Mouse (Mus musculus) forebrain, embryonic 14.5 days (tissue): ENCODE data around the gene Ccdc183. TPM values are rescaled to one million over a fixed set of nuclear protein-coding genes. Genes with fewer than 3 reads are reported as not detected.

Experiments used
- ATAC-seq: fragments of 200-750 bp; cut with Nextera tagmentation; 2 replicates; pipeline ENCODE4 v1.8.0; 2017; ENCODE audit warnings: mild to moderate bottlenecking, moderate library complexity
- DNase-seq: peaks from one replicate; pipeline ENCODE4 v3.0.0-alpha.2; 2015; ENCODE audit warnings: low spot score
- H3K27ac ChIP-seq: fragments of 300-500 bp; sonication (generic); 2 replicates; pipeline ENCODE4 v1.5.1; 2014; ENCODE audit warnings: low read depth, mild to moderate bottlenecking, control low read depth, low read length, moderate library complexity
- H3K27me3 ChIP-seq: fragments of 300-500 bp; sonication (generic); replicated peaks from 2 replicates; pipeline ENCODE4 v1.6.1; 2014; ENCODE audit warnings: low read length, control low read depth, mixed read lengths; ENCODE audit not compliant: control insufficient read depth, insufficient read depth
- H3K36me3 ChIP-seq: fragments of 300-500 bp; sonication (generic); 2 replicates; pipeline ENCODE4 v1.6.1; 2014; ENCODE audit warnings: low read length, control low read depth; ENCODE audit not compliant: control insufficient read depth, insufficient read depth
- H3K4me1 ChIP-seq: fragments of 300-500 bp; sonication (generic); 2 replicates; pipeline ENCODE4 v1.6.1; 2014; ENCODE audit warnings: antibody characterized with exemption, low read length, control low read depth; ENCODE audit not compliant: control insufficient read depth, insufficient read depth
- H3K4me2 ChIP-seq: fragments of 300-500 bp; sonication (generic); 2 replicates; pipeline ENCODE4 v1.6.1; 2014; ENCODE audit warnings: mild to moderate bottlenecking, control low read depth, low read length
- H3K4me3 ChIP-seq: fragments of 300-500 bp; sonication (generic); 2 replicates; pipeline ENCODE4 v1.5.1; 2014; ENCODE audit warnings: low read depth, low read length, control low read depth
- H3K9ac ChIP-seq: fragments of 300-500 bp; sonication (generic); 2 replicates; pipeline ENCODE4 v1.6.1; 2014; ENCODE audit warnings: mild to moderate bottlenecking, low read length, control low read depth, moderate library complexity
- H3K9me3 ChIP-seq: fragments of 300-500 bp; sonication (generic); replicated peaks from 2 replicates; pipeline ENCODE4 v1.6.1; 2016; ENCODE audit warnings: low read length, control low read depth, mixed read lengths; ENCODE audit not compliant: control insufficient read depth
- WGBS: fragments of 180-500 bp; shearing (Covaris S2); extraction: QIAGEN DNeasy Blood & Tissue Kit; methylation state at CpG from one replicate; pipeline ENCODE4 v1.1.7; 2014; 5-methylcytosine and 5-hydroxymethylcytosine counted together
- polyA plus RNA-seq: library from polyadenylated mRNA; unstranded; fragments of >200 nt; fragmentation: Nextera tagmentation; extraction: Ambion mirVana; gene quantifications from 2 replicates; pipeline ENCODE4 v1.2.1, GENCODE M21; 2014

The Ccdc183 gene
- 0.18 and 0.30 TPM in 2 replicates for polyA plus RNA-seq

DNA sequence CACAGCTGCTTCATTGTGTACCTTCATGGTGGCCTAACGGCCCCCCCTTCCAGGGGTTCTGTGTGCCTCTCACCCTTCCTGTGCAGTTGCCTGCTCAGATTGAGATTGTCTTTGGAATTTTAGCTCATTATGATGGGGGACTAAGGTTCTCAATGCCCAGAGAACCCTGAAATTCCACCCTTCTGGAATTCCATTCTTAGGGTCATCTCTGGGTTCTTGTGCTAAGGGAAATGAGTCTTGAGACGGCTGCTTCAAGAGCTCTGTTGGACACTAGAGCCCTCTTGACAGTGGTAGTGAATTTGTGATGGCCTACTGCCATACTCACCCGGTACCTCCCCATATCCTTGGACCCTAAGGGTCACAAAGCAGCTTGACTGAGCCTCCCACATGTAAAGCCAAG lies at the start of gene Ccdc183:
Ccdc183 (minus strand) TSS at position 101 of the 400 bp plus-strand sequence.
- no peak within 1 kb of the TSS for H3K4me3 ChIP-seq
- H3K36me3 ChIP-seq: no peaks in the 10 kb centered on the region
- no peak within 1 kb of the TSS for H3K4me2 ChIP-seq
- no peak within 1 kb of the TSS for H3K9ac ChIP-seq
- H3K27ac ChIP-seq: no peak within 1 kb of the TSS
- no peak for DNase-seq
- peaks cover 29% of the 10 kb centered on the region for H3K27me3 ChIP-seq
- 79% methylated on average over 3 of the region's 3 CpGs for WGBS
- no peak for ATAC-seq
- H3K9me3 ChIP-seq: no peaks in the 10 kb centered on the region
- peaks cover 7% of the 10 kb centered on the region; the same call in 1 of the 2 replicates for H3K4me1 ChIP-seq

DNA sequence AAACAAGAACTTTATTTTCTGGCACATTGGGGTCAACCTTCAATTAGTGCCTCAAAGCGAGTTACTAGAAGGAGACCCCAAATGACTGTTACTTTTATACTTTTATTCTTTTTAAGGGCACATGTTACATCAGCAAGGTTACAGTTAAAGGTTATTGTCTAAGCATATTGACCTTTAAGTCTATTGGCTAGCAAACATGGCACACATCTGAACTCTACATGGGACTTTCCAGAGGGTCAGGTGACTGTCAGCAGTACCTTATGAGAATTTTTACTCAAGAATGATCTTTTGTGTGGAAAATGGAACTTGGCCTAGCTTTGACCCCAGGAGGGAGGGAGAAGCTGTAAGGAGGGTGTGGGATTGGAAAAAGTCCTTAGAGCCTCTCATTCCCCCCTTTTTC lies 49.0 kb upstream of the Ccdc183 start:
- H3K9ac ChIP-seq: no peak overlapping the region
- no peaks in the 10 kb centered on the region for H3K9me3 ChIP-seq
- H3K27me3 ChIP-seq: no peaks in the 10 kb centered on the region
- ATAC-seq (no peak), DNase-seq (no peak)
- H3K36me3 ChIP-seq: no peaks in the 10 kb centered on the region
- H3K4me2 ChIP-seq: no peak overlapping the region
- H3K4me1 ChIP-seq: no peaks in the 10 kb centered on the region
- no peak overlapping the region for H3K27ac ChIP-seq
- no peak overlapping the region for H3K4me3 ChIP-seq
- WGBS: 77% methylated on average over 1 of the region's 1 CpGs

DNA sequence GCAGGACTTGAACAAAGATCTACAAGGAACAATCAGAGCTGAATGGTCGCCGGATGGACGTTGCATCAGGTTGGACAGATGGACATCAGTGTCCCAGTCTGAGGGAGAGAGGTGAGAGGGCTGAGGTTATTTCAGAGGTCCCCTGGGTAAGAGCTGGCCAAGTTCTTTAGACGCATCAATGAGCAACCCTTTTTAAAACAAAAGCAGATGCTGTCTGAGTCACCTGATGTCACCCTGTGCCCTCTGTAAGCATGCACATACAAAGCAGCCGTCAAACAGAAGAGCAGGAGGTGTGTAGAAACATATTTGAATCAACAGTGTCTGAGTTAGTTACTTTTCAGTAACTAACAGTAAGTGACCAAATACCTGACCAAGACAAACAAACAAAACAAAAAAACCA lies 46.6 kb upstream of the Ccdc183 start:
- Histone ChIP-seq H3K9ac (no peak overlapping the region), H3K27me3 (no peaks in the 10 kb centered on the region), H3K9me3 (no peaks in the 10 kb centered on the region), H3K4me2 (no peak overlapping the region), H3K4me3 (no peak overlapping the region), H3K4me1 (no peaks in the 10 kb centered on the region), H3K36me3 (no peaks in the 10 kb centered on the region), H3K27ac (no peak overlapping the region)
- ATAC-seq: no peak
- DNase-seq: no peak
- 89% methylated on average over 5 of the region's 5 CpGs for WGBS

DNA sequence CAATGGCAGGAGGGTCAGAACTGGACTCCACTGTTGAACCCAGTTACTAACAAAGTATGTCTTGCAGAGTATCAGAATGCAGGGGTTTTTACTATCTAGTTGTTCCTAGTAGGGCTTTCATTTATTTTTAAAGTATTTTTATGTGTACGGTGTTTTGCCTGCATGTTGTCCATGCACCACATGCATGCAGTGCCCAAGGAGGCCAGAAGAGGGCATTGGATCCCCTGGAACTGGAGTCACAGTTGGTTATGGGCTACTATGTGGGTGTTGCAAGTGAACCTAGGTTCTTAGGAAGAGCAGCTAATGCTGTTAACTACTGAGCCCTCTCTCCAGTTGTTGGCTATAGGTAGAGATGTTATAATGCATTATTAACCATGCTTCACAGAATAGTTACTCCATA lies 46.0 kb upstream of the Ccdc183 start:
- DNase-seq: peak; percentile 27
- H3K36me3 ChIP-seq: no peaks in the 10 kb centered on the region
- H3K9me3 ChIP-seq: no peaks in the 10 kb centered on the region
- 63% methylated on average over 1 of the region's 1 CpGs for WGBS
- no peaks in the 10 kb centered on the region for H3K27me3 ChIP-seq
- H3K9ac ChIP-seq: no peak overlapping the region
- H3K4me3 ChIP-seq: no peak overlapping the region
- no peak for ATAC-seq
- no peak overlapping the region for H3K27ac ChIP-seq
- no peaks in the 10 kb centered on the region for H3K4me1 ChIP-seq
- H3K4me2 ChIP-seq: no peak overlapping the region

DNA sequence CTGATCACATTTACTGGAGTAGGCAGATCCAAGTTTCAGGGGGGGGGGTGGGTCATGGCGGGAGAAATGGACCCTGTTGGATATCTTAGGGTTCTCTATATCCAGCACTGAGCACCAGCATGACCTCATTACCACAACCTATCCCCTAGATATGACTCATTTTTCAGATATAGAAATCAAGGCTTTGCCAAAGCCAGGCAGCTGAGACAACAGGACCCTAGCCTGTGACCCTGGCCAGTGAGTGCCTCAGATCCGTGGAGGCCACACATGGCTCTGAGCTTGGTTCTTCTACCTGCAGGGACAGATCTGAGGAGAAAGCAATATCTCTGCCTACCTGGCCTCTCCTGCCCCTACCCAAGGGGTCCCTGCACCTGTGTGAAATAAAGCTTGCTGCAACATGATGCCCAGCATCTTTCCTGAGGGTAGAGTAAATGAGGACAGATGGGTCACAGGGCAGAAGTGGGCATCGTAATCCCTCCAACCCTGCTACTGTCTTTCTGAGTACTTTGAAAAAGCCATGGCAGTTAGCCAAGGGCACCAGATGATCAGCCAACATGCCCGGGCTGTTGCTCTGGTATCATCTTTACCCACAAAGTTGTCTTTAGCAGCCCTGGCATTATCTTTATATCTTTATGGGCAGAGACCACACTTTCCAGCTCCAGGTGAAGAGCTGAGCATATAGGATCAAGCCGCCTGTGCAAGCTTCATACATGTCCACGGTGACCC lies 43.9 kb upstream of the Ccdc183 start:
- H3K9me3 ChIP-seq: no peaks in the 10 kb centered on the region
- no peak overlapping the region for H3K27ac ChIP-seq
- H3K9ac ChIP-seq: no peak overlapping the region
- no peaks in the 10 kb centered on the region for H3K27me3 ChIP-seq
- WGBS: 84% methylated on average over 6 of the region's 6 CpGs
- H3K36me3 ChIP-seq: no peaks in the 10 kb centered on the region
- H3K4me2 ChIP-seq: no peak overlapping the region
- DNase-seq (no peak), ATAC-seq (no peak)
- H3K4me1 ChIP-seq: no peaks in the 10 kb centered on the region
- no peak overlapping the region for H3K4me3 ChIP-seq

DNA sequence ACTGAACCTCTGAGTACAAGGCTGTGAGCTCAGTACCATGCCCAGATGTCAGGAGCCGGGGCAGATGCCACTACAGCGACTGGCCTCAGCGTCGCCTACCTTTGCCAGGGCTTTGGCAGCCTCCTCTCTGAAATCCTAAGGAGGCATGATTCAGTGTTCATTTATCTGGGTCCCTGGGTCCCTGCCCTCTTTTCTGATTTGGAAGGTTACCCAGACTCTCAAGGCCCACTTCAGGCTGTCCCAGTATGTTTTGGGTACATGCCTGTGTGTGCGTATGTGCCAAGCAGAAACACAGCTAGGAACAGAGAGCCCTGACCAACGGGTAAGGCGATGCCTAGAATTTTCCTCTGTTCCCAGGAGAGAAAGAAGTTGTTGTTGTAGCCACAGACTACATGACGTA lies 42.8 kb upstream of the Ccdc183 start:
- 95% methylated on average over 8 of the region's 8 CpGs for WGBS

DNA sequence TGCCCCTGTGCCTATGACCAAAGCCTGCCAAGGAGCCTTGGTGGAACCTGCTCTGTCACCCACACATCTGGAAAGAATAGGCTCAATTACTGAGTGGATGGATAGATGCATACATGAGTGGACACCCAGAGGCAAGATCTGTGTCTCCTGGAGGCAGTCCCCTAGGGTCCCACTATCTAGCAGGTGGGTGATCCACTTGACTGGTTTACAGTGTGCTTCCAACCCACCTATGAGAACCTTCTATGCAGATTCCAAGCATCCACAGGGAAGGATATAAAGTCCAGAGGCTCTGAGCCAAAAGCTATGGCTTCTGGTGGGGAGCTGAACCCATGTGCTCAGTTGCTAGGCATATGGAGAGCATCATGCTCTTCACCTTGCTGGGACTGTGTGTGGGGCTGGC lies 40.2 kb upstream of the Ccdc183 start, which contains the start of gene Lcn5:
Lcn5 (plus strand) TSS at position 301 of the 400 bp plus-strand sequence.
- DNase-seq: no peak
- Histone ChIP-seq H3K4me1 (no peaks in the 10 kb centered on the region), H3K27ac (no peak within 1 kb of the TSS), H3K27me3 (no peaks in the 10 kb centered on the region), H3K4me3 (no peak within 1 kb of the TSS), H3K4me2 (no peak within 1 kb of the TSS), H3K9me3 (no peaks in the 10 kb centered on the region), H3K9ac (no peak within 1 kb of the TSS), H3K36me3 (no peaks in the 10 kb centered on the region)
- ATAC-seq: no peak

More for the DNA sequence above, 42.8 kb upstream of the Ccdc183 start:
- H3K9ac ChIP-seq: no peak overlapping the region
- H3K4me1 ChIP-seq: no peaks in the 10 kb centered on the region
- ATAC-seq (no peak), DNase-seq (no peak)
- H3K27ac ChIP-seq: no peak overlapping the region
- H3K36me3 ChIP-seq: no peaks in the 10 kb centered on the region
- H3K4me2 ChIP-seq: no peak overlapping the region
- H3K9me3 ChIP-seq: no peaks in the 10 kb centered on the region
- H3K27me3 ChIP-seq: no peaks in the 10 kb centered on the region
- no peak overlapping the region for H3K4me3 ChIP-seq

DNA sequence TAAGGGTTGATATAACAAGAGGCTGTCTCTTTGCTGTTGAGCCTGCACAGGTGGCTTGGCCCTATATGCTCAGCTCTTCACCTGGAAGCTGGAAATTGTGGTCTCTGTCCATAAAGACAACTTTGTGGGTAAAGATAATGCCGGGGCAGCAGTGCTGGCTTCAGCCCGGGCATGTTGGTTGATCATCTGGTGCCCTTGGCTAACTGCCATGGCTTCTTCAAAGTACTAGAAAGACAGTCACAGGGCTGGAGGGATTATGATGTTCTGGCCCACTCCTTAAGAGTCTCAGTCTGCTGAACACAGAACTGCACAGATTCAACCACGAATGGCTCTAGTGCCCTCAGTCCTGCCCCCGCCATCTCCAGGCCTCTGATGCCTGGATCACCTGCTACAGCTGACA lies 39.8 kb upstream of the Ccdc183 start:
- H3K4me3 ChIP-seq: no peak overlapping the region
- DNase-seq: peak; percentile 1
- no peaks in the 10 kb centered on the region for H3K9me3 ChIP-seq
- no peak overlapping the region for H3K27ac ChIP-seq
- H3K4me1 ChIP-seq: no peaks in the 10 kb centered on the region
- WGBS: 75% methylated on average over 4 of the region's 4 CpGs
- H3K9ac ChIP-seq: no peak overlapping the region
- no peak for ATAC-seq
- H3K27me3 ChIP-seq: no peaks in the 10 kb centered on the region
- no peaks in the 10 kb centered on the region for H3K36me3 ChIP-seq
- H3K4me2 ChIP-seq: no peak overlapping the region

DNA sequence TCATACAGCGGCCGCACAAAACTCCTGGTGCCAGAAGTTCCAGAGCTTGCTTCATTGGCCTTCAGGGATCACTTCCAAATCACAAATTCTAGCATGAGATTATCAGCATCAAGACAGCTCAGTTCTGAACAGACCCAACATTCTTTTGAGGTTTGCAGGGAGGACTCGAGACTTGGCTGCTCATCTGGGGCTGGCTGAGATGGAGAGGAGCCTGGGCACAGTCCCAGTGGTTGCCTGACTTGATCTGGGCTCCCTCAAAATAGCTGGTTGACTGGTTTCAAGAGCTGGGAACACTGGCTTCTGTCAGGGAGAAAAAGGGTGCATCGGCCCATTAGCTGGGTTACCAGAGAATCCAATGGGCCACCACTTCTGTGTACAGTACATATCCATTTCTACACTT lies 39.2 kb upstream of the Ccdc183 start:
- Histone ChIP-seq H3K4me2 (no peak overlapping the region), H3K4me3 (no peak overlapping the region), H3K9me3 (no peaks in the 10 kb centered on the region), H3K9ac (no peak overlapping the region), H3K4me1 (no peaks in the 10 kb centered on the region), H3K36me3 (no peaks in the 10 kb centered on the region), H3K27me3 (no peaks in the 10 kb centered on the region), H3K27ac (no peak overlapping the region)
- ATAC-seq (no peak), DNase-seq (no peak)
- WGBS: 84% methylated on average over 4 of the region's 4 CpGs
